Mouse (Mus musculus) kidney, postnatal 0 days (tissue): ENCODE data around the gene Prps1l3. TPM values are rescaled to one million over a fixed set of nuclear protein-coding genes. Genes with fewer than 3 reads are reported as not detected.
A peak's percentile ranks its signal among the peaks of the same experiment; 100 is the strongest.

ENCODE experiments used
- ATAC-seq: fragments of 200-750 bp; cut with Nextera tagmentation; replicated peaks from 2 replicates; pipeline ENCODE4 v1.8.0; 2017; ENCODE audit warnings: low read depth, moderate number of reproducible peaks, moderate TSS enrichment, moderate library complexity; ENCODE audit not compliant: low FRiP score
- DNase-seq: peaks from one replicate; pipeline ENCODE4 v3.0.0-alpha.2; 2016; ENCODE audit warnings: low spot score
- H3K27ac ChIP-seq: fragments of 300-500 bp; sonication (generic); 2 replicates; pipeline ENCODE4 v1.5.1; 2014; ENCODE audit warnings: mild to moderate bottlenecking
- H3K27me3 ChIP-seq: fragments of 300-500 bp; sonication (generic); 2 replicates; pipeline ENCODE4 v1.6.1; 2014; ENCODE audit warnings: low read length, mixed read lengths; ENCODE audit not compliant: insufficient read depth
- H3K36me3 ChIP-seq: fragments of 300-500 bp; sonication (generic); 2 replicates; pipeline ENCODE4 v1.6.1; 2014; ENCODE audit warnings: low read length, mixed read lengths; ENCODE audit not compliant: insufficient read depth
- H3K4me1 ChIP-seq: fragments of 300-500 bp; sonication (generic); replicated peaks from 2 replicates; pipeline ENCODE4 v1.6.1; 2014; ENCODE audit warnings: antibody characterized with exemption, low read length, mixed read lengths; ENCODE audit not compliant: insufficient read depth
- H3K4me2 ChIP-seq: fragments of 300-500 bp; sonication (generic); 2 replicates; pipeline ENCODE4 v1.6.1; 2014; ENCODE audit warnings: mild to moderate bottlenecking, low read length, moderate library complexity, mixed read lengths
- H3K4me3 ChIP-seq: fragments of 300-500 bp; sonication (generic); replicated peaks from 2 replicates; pipeline ENCODE4 v1.5.1; 2014; ENCODE audit warnings: low read depth, low read length
- H3K9ac ChIP-seq: fragments of 300-500 bp; sonication (generic); 2 replicates; pipeline ENCODE4 v1.6.1; 2014; ENCODE audit warnings: low read depth, low read length
- H3K9me3 ChIP-seq: fragments of 300-500 bp; sonication (generic); replicated peaks from 2 replicates; pipeline ENCODE4 v1.6.1; 2016; ENCODE audit warnings: low read length, inconsistent platforms, mixed read lengths
- CTCF ChIP-seq: IDR thresholded peaks from 2 replicates; pipeline ENCODE4 v1.5.1; 2016; ENCODE audit warnings: antibody characterized with exemption, low read depth, mild to moderate bottlenecking, moderate library complexity
- WGBS: fragments of 180-500 bp; shearing (Covaris S2); extraction: QIAGEN DNeasy Blood & Tissue Kit; methylation state at CpG from one replicate; pipeline ENCODE4 v1.1.7; 2014; 5-methylcytosine and 5-hydroxymethylcytosine counted together
- polyA plus RNA-seq: library from polyadenylated mRNA; unstranded; fragments of >200 nt; fragmentation: Nextera tagmentation; extraction: Ambion mirVana; gene quantifications from 2 replicates; pipeline ENCODE4 v1.2.1, GENCODE M21; 2015

The Prps1l3 gene
- 46.6 and 53.9 TPM in 2 replicates for polyA plus RNA-seq

DNA sequence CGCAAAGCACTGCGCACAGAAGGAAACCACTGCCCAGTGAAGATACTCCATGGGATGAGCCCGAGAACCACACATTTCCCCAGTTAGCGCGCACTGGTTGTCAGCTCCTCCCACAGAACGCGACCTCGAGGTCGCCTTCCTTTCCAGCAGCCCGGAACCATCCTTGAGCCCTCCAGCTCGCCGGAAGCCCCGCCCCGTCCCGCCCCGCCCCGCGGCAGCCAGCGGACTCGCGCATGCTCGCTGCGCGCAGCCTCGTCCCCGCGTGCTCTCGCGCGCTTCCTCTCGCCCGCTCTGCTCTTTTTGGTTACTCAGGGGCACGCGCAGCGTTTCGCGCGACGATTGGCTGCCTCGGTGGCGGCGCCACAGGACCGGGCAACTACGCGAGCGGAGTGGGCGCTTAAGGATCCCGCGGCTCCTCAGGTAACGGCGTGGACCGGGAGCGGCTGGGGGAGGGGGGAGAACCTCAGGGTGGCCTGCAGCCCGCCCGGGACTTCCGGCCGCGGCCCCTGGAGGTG is at the start of gene Prps1l3, which contains the start of gene Mipol1:
TSS of gene Prps1l3 (plus strand) at position 221 of the 515 bp plus-strand sequence.
TSS of gene Mipol1 (plus strand) at position 236 of the 515 bp plus-strand sequence.
- peak within 1 kb of the TSS; percentile 93 for H3K27ac ChIP-seq
- ATAC-seq (peak; percentile 96), DNase-seq (peak; percentile 93)
- 0 out of 2 replicates have a peak, but pooled peaks cover 5% of the 10 kb centered on the region for H3K4me1 ChIP-seq
- H3K4me2 ChIP-seq, result peak within 1 kb of the TSS; percentile 86
- no peaks in the 10 kb centered on the region for H3K27me3 ChIP-seq
- H3K36me3 ChIP-seq, result no peaks in the 10 kb centered on the region
- no peak for TF ChIP-seq CTCF
- H3K9ac ChIP-seq, result peak within 1 kb of the TSS; percentile 83
- H3K4me3 ChIP-seq, result peak within 1 kb of the TSS; percentile 77
- under 1% methylated on average over 55 of the region's 58 CpGs for WGBS
- no peaks in the 10 kb centered on the region for H3K9me3 ChIP-seq

DNA sequence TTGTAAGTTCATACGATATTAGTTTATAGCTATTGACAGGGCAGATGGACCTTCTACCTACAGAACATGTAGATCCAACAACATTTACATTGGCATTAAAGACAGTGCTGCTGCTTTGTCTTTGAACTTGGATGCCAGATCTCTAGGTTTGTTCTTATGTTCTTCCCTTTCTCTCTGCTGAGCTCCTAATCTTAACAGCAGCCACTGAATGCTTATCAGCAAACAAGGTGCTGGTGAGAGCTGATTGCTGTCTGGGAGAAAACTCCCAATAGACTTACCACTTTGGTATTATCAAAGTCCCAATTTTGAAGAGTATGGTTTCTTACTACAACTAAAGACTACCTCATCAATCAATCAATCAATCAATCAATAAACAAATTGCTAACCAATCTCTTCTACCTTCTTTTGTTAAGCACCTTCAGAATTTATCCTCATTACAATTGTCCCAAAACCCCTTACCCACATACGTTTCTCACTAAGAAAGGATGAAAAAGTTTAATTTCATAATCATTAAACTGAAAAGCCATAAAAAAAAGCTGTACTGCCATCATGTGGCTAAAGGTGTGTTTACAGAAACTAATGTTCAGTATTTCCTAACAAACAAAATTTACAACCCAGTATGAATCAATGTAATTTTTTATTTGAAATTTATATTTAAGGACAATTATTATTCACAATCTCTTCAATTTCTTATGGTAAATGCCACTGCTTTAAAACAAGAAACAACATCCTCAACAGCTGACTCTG is 45.6 kb upstream of the Prps1l3 start:
- Histone ChIP-seq H3K4me1 (no peaks in the 10 kb centered on the region), H3K9ac (no peak overlapping the region), H3K27ac (no peak overlapping the region), H3K4me2 (no peak overlapping the region), H3K4me3 (no peak overlapping the region), H3K27me3 (0 out of 2 replicates have a peak, but pooled peaks cover 4% of the 10 kb centered on the region), H3K9me3 (no peaks in the 10 kb centered on the region), H3K36me3 (no peaks in the 10 kb centered on the region)
- DNase-seq, result peak; percentile 37
- ATAC-seq, result no peak
- 58% methylated on average over 2 of the region's 2 CpGs for WGBS
- peak; percentile 55 for TF ChIP-seq CTCF

DNA sequence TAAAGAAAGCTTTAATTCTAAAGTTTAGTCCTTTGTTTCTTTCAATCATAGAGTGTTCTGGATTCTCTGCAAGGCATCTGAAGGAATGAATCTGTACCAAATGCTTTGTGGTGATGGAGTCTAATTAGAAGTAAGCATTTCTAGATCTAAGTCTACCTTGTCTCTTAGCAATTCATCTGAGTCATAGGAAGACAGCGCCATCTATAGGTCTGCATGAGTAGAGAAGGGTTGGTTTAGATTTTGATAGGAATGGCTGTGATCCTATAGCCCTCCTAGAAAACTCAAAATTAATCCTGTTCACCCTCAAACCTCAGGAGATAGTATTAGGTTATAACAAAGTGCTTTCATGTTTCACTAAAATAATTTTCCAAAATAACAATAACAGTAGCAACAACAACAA is 44.7 kb upstream of the Prps1l3 start:
- no peak overlapping the region for H3K4me2 ChIP-seq
- ATAC-seq, result no peak
- no peak overlapping the region for H3K4me3 ChIP-seq
- H3K27me3 ChIP-seq, result 0 out of 2 replicates have a peak, but pooled peaks cover 4% of the 10 kb centered on the region
- no peaks in the 10 kb centered on the region for H3K4me1 ChIP-seq
- TF ChIP-seq CTCF, result peak; percentile 74
- H3K27ac ChIP-seq, result no peak overlapping the region
- no peaks in the 10 kb centered on the region for H3K36me3 ChIP-seq
- no peak overlapping the region for H3K9ac ChIP-seq
- H3K9me3 ChIP-seq, result no peaks in the 10 kb centered on the region
- 2% methylated on average over 1 of the region's 1 CpGs for WGBS
- peak; percentile 57 for DNase-seq

DNA sequence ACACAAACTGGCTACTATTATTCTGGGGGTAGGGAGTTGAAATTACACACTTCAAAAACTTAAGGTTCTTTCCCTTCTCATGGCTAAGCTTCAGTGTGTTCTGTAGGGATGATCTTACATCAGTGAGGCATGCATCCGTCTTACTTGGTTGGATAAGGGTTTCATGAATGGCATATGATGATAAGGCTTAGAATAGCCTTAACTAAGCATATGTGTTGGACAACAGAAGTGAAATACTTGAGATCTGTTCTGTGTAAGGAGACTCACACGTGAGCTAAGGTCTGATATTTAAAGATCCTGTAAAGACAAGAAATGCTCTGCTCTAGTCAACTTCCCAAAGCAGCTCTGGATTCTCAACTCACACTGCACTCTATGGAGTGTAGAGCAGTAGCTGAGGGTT is 44.1 kb upstream of the Prps1l3 start:
- 0 out of 2 replicates have a peak, but pooled peaks cover 4% of the 10 kb centered on the region for H3K27me3 ChIP-seq
- H3K4me1 ChIP-seq, result no peaks in the 10 kb centered on the region
- H3K9me3 ChIP-seq, result no peaks in the 10 kb centered on the region
- no peak overlapping the region for H3K4me3 ChIP-seq
- TF ChIP-seq CTCF, result no peak
- H3K9ac ChIP-seq, result no peak overlapping the region
- no peaks in the 10 kb centered on the region for H3K36me3 ChIP-seq
- ATAC-seq (no peak), DNase-seq (no peak)
- 66% methylated on average over 2 of the region's 2 CpGs for WGBS
- H3K4me2 ChIP-seq, result no peak overlapping the region
- H3K27ac ChIP-seq, result no peak overlapping the region

DNA sequence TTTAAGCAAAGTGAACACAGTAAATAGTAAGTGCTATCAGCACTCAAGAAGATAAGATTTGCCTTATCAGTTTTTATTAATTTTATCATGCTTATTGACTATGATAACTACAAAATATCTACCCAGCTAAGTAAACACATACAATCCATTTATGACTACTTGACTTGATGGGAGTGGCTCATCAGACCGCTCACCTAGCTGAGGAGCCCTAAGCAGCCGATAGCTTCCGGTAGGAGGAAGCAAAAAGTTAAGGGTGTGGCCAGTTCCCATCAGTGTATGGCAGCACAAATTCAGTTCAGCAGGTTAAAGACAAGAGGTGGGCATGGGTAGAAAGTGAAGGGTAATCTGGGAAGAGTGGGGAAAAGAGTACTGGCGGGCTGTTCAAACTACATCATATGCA is 43.2 kb upstream of the Prps1l3 start:
- Histone ChIP-seq H3K4me1 (no peaks in the 10 kb centered on the region), H3K36me3 (no peaks in the 10 kb centered on the region), H3K9me3 (no peaks in the 10 kb centered on the region), H3K9ac (no peak overlapping the region), H3K27ac (no peak overlapping the region), H3K4me2 (no peak overlapping the region), H3K27me3 (0 out of 2 replicates have a peak, but pooled peaks cover 4% of the 10 kb centered on the region), H3K4me3 (no peak overlapping the region)
- no peak for ATAC-seq
- no peak for DNase-seq
- no peak for TF ChIP-seq CTCF
- WGBS, result 85% methylated on average over 4 of the region's 4 CpGs

DNA sequence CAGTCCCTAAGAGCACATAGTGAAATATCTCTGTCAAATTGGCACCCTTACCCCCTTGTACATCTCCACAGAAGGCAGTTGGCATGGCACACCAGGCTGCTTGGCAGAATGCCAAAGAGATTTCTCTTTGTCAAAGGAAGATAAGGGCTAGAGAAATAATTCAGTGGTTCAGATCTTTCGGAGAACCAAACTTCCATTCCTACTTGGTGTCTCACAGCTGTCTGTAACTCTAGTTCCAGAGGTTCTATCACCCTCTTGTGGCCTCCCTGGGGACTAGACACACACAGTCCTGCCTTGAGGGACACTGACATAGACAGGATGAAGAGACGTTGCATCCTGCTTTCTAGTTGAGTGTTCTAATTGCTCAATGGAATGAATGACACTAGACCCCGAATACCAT is 35.6 kb upstream of the Prps1l3 start:
- H3K27me3 ChIP-seq, result no peaks in the 10 kb centered on the region
- no peak overlapping the region for H3K4me3 ChIP-seq
- DNase-seq, result peak; percentile 53
- no peak overlapping the region for H3K27ac ChIP-seq
- H3K4me2 ChIP-seq, result no peak overlapping the region
- no peak overlapping the region for H3K9ac ChIP-seq
- TF ChIP-seq CTCF, result peak; percentile 63
- no peaks in the 10 kb centered on the region for H3K9me3 ChIP-seq
- ATAC-seq, result no peak
- 27% methylated on average over 3 of the region's 3 CpGs for WGBS
- no peaks in the 10 kb centered on the region for H3K4me1 ChIP-seq
- H3K36me3 ChIP-seq, result no peaks in the 10 kb centered on the region
